Mouse (Mus musculus) cerebellum, postnatal 36 days (tissue): ENCODE measurements around the gene Ackr3.
A peak's percentile ranks its signal among the peaks of the same experiment; 100 is the strongest.

Experiments used
- DNase-seq, 2 experiments: peaks; one replicate each; pipeline ENCODE4 v3.0.0; 2021 to 2022; ENCODE audit warnings: mixed read lengths in 2 of 2

Gene Ackr3

GRCm38 (mm10) chr1:90231591-90232490 lies 28.1 kb downstream of the Ackr3 start:
- no peak for DNase-seq

GRCm38 (mm10) chr1:90232491-90232885 lies 28.7 kb downstream of the Ackr3 start:
- DNase-seq: no peak

GRCm38 (mm10) chr1:90234620-90235054 lies 30.9 kb downstream of the Ackr3 start:
- DNase-seq: no peak

GRCm38 (mm10) chr1:90236640-90237039 lies 32.9 kb downstream of the Ackr3 start:
- DNase-seq: no peak

GRCm38 (mm10) chr1:90238095-90238888 lies 34.5 kb downstream of the Ackr3 start:
- no peak for DNase-seq

- no peak for DNase-seq
These were observed 35.8 kb downstream of the Ackr3 start for GRCm38 (mm10) chr1:90239336-90240225.

GRCm38 (mm10) chr1:90240287-90240686 lies 36.5 kb downstream of the Ackr3 start:
- DNase-seq: no peak

GRCm38 (mm10) chr1:90242444-90242989 lies 38.7 kb downstream of the Ackr3 start:
- DNase-seq: no peak

GRCm38 (mm10) chr1:90244537-90244936 lies 40.8 kb downstream of the Ackr3 start:
- no peak for DNase-seq

- DNase-seq: no peak
These were observed 41.8 kb downstream of the Ackr3 start for GRCm38 (mm10) chr1:90245533-90245932.

- DNase-seq: no peak
These were observed 42.3 kb downstream of the Ackr3 start for GRCm38 (mm10) chr1:90246035-90246434.

GRCm38 (mm10) chr1:90246800-90247199 lies 43.0 kb downstream of the Ackr3 start:
- DNase-seq: no peak

GRCm38 (mm10) chr1:90247234-90247633 lies 43.5 kb downstream of the Ackr3 start:
- DNase-seq: no peak

GRCm38 (mm10) chr1:90247756-90248541 lies 44.2 kb downstream of the Ackr3 start:
- no peak for DNase-seq

- DNase-seq: no peak
These were observed 45.4 kb downstream of the Ackr3 start for GRCm38 (mm10) chr1:90248966-90249735.

GRCm38 (mm10) chr1:90250419-90250818 lies 46.6 kb downstream of the Ackr3 start:
- no peak for DNase-seq

GRCm38 (mm10) chr1:90251156-90251555 lies 47.4 kb downstream of the Ackr3 start:
- DNase-seq: peak; percentile 44 to 50

GRCm38 (mm10) chr1:90253465-90253864 lies 49.7 kb downstream of the Ackr3 start:
- no peak for DNase-seq

- DNase-seq: no peak
These were observed 54.6 kb downstream of the Ackr3 start for GRCm38 (mm10) chr1:90258253-90258887.
